In the genomic region with DNA sequence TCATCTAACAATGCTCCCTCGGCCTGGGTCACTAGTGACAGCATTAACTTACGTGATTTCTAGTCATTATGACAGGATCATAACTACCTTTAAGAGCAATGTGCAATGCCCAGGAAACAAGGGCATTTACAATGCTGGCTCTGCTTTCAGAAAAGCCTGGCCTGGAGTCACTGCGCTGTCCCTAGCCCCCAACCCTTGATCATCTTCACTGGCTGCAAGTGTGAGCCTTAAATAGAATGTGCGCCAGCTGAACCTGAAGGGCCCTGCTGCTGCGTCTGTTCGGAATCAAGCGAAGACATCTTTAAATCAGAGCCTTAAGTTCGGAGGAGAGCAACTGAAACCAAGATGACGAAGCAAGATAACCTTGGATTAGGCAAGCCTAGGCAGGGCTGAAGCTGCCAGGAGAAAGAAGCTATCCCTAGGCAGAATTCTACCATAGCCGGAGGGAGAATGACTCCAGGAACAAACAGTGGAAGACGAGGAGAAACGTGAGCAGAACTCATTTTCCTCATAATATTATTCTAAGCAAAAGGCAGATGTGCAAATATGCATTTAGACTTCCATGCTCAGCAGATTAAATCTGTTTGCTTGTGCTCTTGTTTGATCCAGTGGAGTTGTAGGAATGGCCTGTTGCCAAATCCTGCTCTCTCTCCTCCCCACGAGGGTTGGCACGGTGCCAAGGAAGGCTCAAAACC, we compare ENCODE assay signal across 8 mouse cellular contexts. TPM values are rescaled to one million over a fixed set of nuclear protein-coding genes. Genes with fewer than 3 reads are reported as not detected.
DNase-seq lines count a peak whose midpoint lies in the region; ATAC-seq and TF ChIP-seq lines count a peak whose summit lies in the region.

No protein-coding gene starts in this region.

- WGBS in forebrain, embryonic 14.5 days = 69% methylated on average over 14 of the region's 14 CpGs
- 75% methylated on average over 14 of the region's 14 CpGs for WGBS in hindbrain, embryonic 12.5 days
- 61% methylated on average over 14 of the region's 14 CpGs for WGBS in midbrain, embryonic 14.5 days

- H3K27me3 ChIP-seq in Patski = no peaks in the 10 kb centered on the region
- no peaks in the 10 kb centered on the region for H3K27me3 ChIP-seq in forebrain, embryonic 14.5 days (replicated peaks; ENCODE audit: control insufficient read depth, insufficient read depth, low read length)
- no peaks in the 10 kb centered on the region for H3K27me3 ChIP-seq in hindbrain, embryonic 12.5 days
- no peaks in the 10 kb centered on the region for H3K27me3 ChIP-seq in midbrain, embryonic 14.5 days (ENCODE audit: control insufficient read depth, insufficient read depth, low read length)

- H3K4me3 ChIP-seq in forebrain, embryonic 14.5 days (ENCODE audit: low read depth, low read length) = no peak overlapping the region
- H3K4me3 ChIP-seq in hindbrain, embryonic 12.5 days = no peak overlapping the region
- no peak overlapping the region for H3K4me3 ChIP-seq in midbrain, embryonic 14.5 days (replicated peaks; ENCODE audit: low read depth, low read length)

- POLR2A ChIA-PET in Patski (lab: Charles Lee) = no interaction called here

- ATAC-seq in Patski = peak; percentile 44
- ATAC-seq in forebrain, embryonic 14.5 days = peak; percentile 57
- ATAC-seq in hindbrain, embryonic 12.5 days (ENCODE audit: low FRiP score) = no peak
- peak; percentile 51; the same call in 1 of the 2 replicates for ATAC-seq in midbrain, embryonic 14.5 days (ENCODE audit: low FRiP score, low TSS enrichment)

- H3K9ac ChIP-seq in forebrain, embryonic 14.5 days (ENCODE audit: low read length) = no peak overlapping the region
- no peak overlapping the region for H3K9ac ChIP-seq in hindbrain, embryonic 12.5 days
- no peak overlapping the region for H3K9ac ChIP-seq in midbrain, embryonic 14.5 days (replicated peaks; ENCODE audit: low read length)

- peaks cover 9% of the 10 kb centered on the region for H3K4me1 ChIP-seq in forebrain, embryonic 14.5 days (ENCODE audit: control insufficient read depth, insufficient read depth, low read length)
- H3K4me1 ChIP-seq in hindbrain, embryonic 12.5 days = peaks cover 13% of the 10 kb centered on the region
- H3K4me1 ChIP-seq in midbrain, embryonic 14.5 days (ENCODE audit: control insufficient read depth, insufficient read depth, low read length) = peaks cover 11% of the 10 kb centered on the region; the same call in 1 of the 2 replicates

- CTCF ChIA-PET in Patski (lab: Charles Lee) = no interaction called here

- DNase-seq in 3T3-L1 (ENCODE audit: low read depth, low spot score) (peak; percentile 35), Patski (ENCODE audit: low read depth, low spot score) (peak; percentile 38)
- peak; percentile 84 for DNase-seq in forebrain, embryonic 14.5 days (ENCODE audit: low spot score)
- DNase-seq in layer of hippocampus, postnatal 10 days (ENCODE audit: low spot score in 2 of 2) = peak; percentile 55 to 66
- DNase-seq in midbrain, embryonic 14.5 days = peak; percentile 85
- no peak for DNase-seq in yolk sac, embryonic 10.5 days (ENCODE audit: low spot score)
- DNase-seq in urinary bladder, adult 2 months (ENCODE audit: low spot score) = no peak

- no peak for TF ChIP-seq CTCF in Patski (IDR thresholded peaks at IDR 0.05)

- peak overlapping the region; percentile 23; the same call in 1 of the 2 replicates for H3K27ac ChIP-seq in forebrain, embryonic 14.5 days (ENCODE audit: low read depth, low read length)
- H3K27ac ChIP-seq in hindbrain, embryonic 12.5 days = peak overlapping the region; percentile 62
- H3K27ac ChIP-seq in midbrain, embryonic 14.5 days (replicated peaks; ENCODE audit: low read depth, low read length) = peak overlapping the region; percentile 68; the same call in 1 of the 2 replicates

- H3K4me2 ChIP-seq in forebrain, embryonic 14.5 days (ENCODE audit: low read length) = no peak overlapping the region
- H3K4me2 ChIP-seq in hindbrain, embryonic 12.5 days (replicated peaks) = no peak overlapping the region
- H3K4me2 ChIP-seq in midbrain, embryonic 14.5 days (ENCODE audit: low read length) = no peak overlapping the region

- H3K36me3 ChIP-seq in forebrain, embryonic 14.5 days (ENCODE audit: control insufficient read depth, insufficient read depth, low read length) = no peaks in the 10 kb centered on the region
- H3K36me3 ChIP-seq in hindbrain, embryonic 12.5 days = no peaks in the 10 kb centered on the region
- no peaks in the 10 kb centered on the region for H3K36me3 ChIP-seq in midbrain, embryonic 14.5 days (ENCODE audit: control insufficient read depth, insufficient read depth, low read length)

- in situ Hi-C loops in Patski (cut with MboI; ENCODE audit: low pct_unique_long_range_greater_than_20kb) = no loop called here

- no peaks in the 10 kb centered on the region for H3K9me3 ChIP-seq in forebrain, embryonic 14.5 days (replicated peaks; ENCODE audit: control insufficient read depth, low read length)
- no peaks in the 10 kb centered on the region for H3K9me3 ChIP-seq in hindbrain, embryonic 12.5 days (replicated peaks)
- no peaks in the 10 kb centered on the region for H3K9me3 ChIP-seq in midbrain, embryonic 14.5 days (ENCODE audit: control insufficient read depth, low read length)

RNA-seq across cellular contexts. Expression of gene Crybg3, which starts 52.7 kb away (rescaled TPM):
- 3.5 TPM for polyA plus RNA-seq in Patski (2021)
- polyA plus RNA-seq in forebrain, embryonic 14.5 days (2014; fragmentation: Nextera tagmentation; extraction: Ambion mirVana) = 1.5 and 1.8 TPM in 2 replicates
- polyA plus RNA-seq in hindbrain, embryonic 12.5 days (2016; fragmentation: Nextera tagmentation; extraction: Ambion mirVana) = 5.9 and 6.3 TPM in 2 replicates
- 1 to 10 TPM; 4.6 to 4.8 TPM for total RNA-seq in layer of hippocampus, postnatal 10 days (2021)
- 2.1 and 3.1 TPM in 2 replicates for polyA plus RNA-seq in midbrain, embryonic 14.5 days (2014; fragmentation: Nextera tagmentation; extraction: Ambion mirVana)
- polyA plus RNA-seq in urinary bladder, adult 2 months (2012; rRNA removed) = 25.8 and 31.1 TPM in 2 replicates

Comparison
In these comparisons a context has a peak if more than half of its experiments do, and no peak if none do; other contexts are left out.
1. DNase-seq: peak in 3T3-L1 (single experiment), Patski (single experiment), forebrain, embryonic 14.5 days (single experiment), layer of hippocampus, postnatal 10 days (2 of 2) and midbrain, embryonic 14.5 days (single experiment); none in yolk sac, embryonic 10.5 days (single experiment) and urinary bladder, adult 2 months (single experiment).
2. Peak in every context shown above with its lines, with median percentiles within 50 percentile points of each other: H3K27ac ChIP-seq.